Mouse (Mus musculus) gastrocnemius, postnatal 14 days (tissue): Measurements from ENCODE around the gene Olfr821. TPM values are rescaled to one million over a fixed set of nuclear protein-coding genes. Genes with fewer than 3 reads are reported as not detected.
"Not testable (repeated sequence)": the region's sequence is repeated elsewhere in the genome, so short reads cannot be mapped to it uniquely, and the experiment has no call there.

Experiments
- DNase-seq: peaks from one replicate; pipeline ENCODE4 v3.0.0; 2021; ENCODE audit warnings: mixed read lengths
- intact Hi-C: fragments of 180-260 bp; cut with DNase I; formaldehyde crosslinking; loops from one replicate; pipeline ENCODE4 v1.15.1; 2025; ENCODE audit warnings: low total_unique reads
- long read RNA-seq, 2 experiments: library from polyadenylated mRNA; stranded (forward); transcript quantifications; one replicate each; pipeline ENCODE4 v2.0.0; 2021
- total RNA-seq, 2 experiments: library from RNA; stranded (reverse); gene quantifications; 2 replicates each; pipeline ENCODE4 v1.2.3; 2021

The Olfr821 gene
- total RNA-seq: not detected
- long read RNA-seq, experiment 1: 0 reads
- long read RNA-seq, experiment 2: 0 reads

DNA sequence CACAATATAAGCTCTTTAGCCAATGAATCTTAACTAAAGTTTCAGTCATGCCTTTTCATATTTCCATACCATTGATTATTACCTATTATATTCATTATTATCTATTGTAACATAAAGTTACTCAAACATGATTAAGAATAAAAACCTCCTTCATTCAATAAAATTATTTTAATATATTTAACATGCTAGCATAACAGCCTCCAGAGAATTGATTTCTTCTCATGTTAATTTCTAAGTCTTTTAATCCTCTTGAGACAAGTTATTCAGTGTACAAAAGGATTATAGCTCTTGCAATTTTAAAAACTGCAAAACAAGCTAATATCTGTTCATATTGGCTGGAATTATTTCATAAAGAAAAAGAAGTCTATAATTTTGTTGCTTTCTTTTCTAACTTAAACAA lies at the start of gene Olfr821:
Gene Olfr821, plus strand, starts transcription at position 301 of the 400 bp plus-strand sequence.
- intact Hi-C loops: no loop called here
- no peak for DNase-seq

DNA sequence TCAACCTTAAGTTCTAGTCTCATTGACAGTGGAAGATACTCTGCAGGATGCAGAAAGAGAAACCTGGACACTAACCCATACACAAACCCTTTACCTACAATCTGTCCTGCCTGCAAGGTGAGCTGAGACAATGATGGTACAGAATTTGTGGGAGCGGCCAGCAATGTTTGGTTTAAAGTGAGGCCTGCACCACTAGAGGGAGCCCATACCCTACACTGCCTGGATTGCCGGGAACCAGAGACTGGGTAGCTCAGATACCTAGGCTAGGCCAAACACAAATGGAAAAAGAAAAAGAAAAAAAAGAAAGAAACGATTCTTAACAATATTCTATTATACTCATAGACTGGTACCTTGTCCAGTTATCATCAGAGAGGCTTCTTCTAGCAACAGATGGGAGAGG lies 48.3 kb upstream of the Olfr821 start:
- intact Hi-C loops: not testable (repeated sequence)

DNA sequence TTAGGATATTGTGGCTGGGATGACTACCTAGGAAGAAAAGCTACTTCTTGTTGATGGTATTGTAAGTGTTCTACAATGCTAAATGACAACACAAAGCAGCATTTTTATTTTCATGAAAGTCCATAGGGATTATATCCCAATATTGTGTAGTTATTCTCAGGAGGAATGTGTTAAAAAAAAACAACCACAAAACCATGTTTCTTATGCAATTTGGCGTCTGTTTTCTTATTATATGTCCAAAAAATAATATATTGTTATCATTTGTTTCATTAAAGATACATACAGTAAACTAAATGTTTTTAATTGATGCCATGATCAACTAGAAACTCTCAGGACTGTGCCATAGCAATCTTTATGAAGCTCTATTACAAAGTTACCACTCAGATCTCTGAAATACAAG lies 45.2 kb upstream of the Olfr821 start, which contains the start of gene Gm10310:
Gene Gm10310, minus strand, starts transcription at position 101 of the 400 bp plus-strand sequence.
- intact Hi-C loops, DNase-seq: not testable (repeated sequence)

More for the DNA sequence above, 48.3 kb upstream of the Olfr821 start:
- not testable (repeated sequence) for DNase-seq

DNA sequence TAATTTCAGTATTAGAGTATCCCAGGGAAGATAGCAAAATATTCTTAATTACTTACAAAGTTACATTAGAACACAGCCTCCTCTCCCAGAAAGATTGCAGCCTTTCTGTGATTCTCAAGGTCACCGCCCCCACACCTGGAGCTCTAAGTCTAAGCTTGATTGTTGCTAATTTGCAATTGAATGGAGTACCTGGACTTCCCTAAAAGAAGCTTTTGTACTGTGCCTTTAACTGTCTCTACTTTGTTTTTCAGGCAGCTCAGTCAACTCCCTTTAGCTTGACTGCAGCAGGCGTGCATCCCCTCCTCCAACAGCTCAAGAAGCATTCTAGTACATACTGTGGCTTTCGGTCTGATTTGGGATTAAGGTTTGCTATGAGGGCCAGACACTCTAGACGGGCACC lies 26.0 kb upstream of the Olfr821 start:
- DNase-seq, intact Hi-C loops: not testable (repeated sequence)

DNA sequence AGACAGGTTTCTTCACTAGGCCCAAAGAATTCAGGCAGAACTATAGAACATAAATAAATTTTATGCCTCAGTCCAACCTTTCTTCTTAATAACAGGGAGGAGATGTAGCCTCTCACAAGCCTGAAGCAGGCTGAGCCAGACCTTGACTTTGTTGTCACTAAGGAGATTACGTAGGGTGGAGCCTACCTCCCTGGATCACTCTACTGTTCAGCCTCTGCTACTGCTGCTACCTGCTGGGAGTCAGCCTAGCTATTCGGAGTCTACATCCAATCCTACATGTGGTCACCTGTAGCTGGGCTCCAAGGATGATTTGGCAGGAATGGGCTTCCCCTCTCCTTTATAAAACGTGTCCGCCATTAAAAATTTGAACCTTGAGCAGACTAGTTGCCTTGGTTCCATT lies 24.8 kb upstream of the Olfr821 start:
- intact Hi-C loops, DNase-seq: not testable (repeated sequence)

DNA sequence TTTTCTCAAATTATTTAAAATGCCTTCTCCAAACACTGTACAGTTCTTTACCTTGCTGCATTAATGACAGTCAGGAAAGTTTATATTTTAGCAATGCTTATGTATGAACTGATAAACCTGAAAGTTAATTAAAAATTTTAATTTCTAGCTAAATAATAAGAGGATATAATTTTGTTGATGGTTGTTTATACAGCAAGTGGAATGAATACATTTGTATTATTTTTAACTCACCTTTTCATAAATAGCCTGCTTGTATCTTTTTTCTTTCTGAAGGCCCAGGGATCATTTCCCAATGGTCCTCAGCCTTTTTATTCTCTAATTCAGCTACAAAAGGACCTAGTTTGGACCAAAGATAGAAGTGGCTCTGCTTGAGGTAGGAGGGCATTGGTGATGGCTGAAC lies 17.8 kb upstream of the Olfr821 start, which contains the start of gene Olfr820:
Gene Olfr820, plus strand, starts transcription at position 301 of the 400 bp plus-strand sequence.
- intact Hi-C loops: no loop called here
- no peak for DNase-seq

DNA sequence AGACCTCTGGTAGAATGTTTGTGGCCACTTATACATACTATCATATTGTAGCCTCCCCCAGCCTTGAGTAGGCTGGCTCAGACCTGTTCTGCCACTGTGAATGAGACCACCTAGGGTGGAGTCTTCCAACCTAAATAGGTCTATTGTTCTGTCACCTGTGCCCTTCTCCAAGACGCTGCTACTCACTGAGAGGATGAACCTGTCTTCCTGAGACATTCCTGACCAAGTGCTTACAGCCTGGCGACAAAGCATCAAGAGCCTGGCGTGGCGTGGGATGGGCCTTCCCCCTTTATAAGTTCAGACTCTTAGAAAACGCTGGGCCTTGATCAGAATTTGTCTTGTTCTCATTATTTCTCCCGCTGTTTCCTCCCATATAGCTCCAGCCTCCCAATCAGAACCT lies 6.9 kb downstream of the Olfr821 start:
- intact Hi-C loops: no loop called here
- DNase-seq: no peak

DNA sequence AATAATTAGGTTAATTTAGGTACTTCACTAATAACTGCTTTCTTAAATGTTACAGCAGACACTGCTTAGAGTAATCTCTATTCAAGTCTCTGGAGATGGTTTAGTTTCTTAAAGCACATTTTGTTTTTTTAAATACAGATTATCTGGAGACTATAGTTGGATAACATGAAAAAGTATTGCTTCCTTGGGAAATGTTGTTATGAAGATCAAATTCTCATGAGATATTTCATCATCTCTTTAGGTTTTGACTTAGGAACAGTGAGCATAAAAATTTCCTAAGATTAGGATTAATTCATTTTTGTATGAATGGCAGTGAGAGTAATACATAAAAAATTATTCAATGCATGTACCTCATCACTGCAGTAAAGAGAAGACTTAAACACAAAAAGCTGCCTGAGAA lies 40.8 kb downstream of the Olfr821 start, which contains the start of gene Olfr822:
Gene Olfr822, plus strand, starts transcription at position 301 of the 400 bp plus-strand sequence.
- intact Hi-C loops: no loop called here
- no peak for DNase-seq

Other genes with a start within 250 kb of the Olfr821 start
- gene Olfr810, start 235.4 kb upstream of the Olfr821 start, total RNA-seq: not detected
- gene Olfr811, start 226.0 kb upstream of the Olfr821 start, total RNA-seq: not detected
- not detected for gene Olfr812, start 184.3 kb upstream of the Olfr821 start, total RNA-seq
- gene Olfr813, start 175.0 kb upstream of the Olfr821 start, total RNA-seq: not detected
- not detected for gene Olfr814, start 150.5 kb upstream of the Olfr821 start, total RNA-seq
- not detected for gene Olfr815, start 124.5 kb upstream of the Olfr821 start, total RNA-seq
- not detected for gene Olfr816, start 114.8 kb upstream of the Olfr821 start, total RNA-seq
- gene Olfr818, start 81.2 kb upstream of the Olfr821 start, total RNA-seq: not detected
- gene Olfr819, start 63.1 kb upstream of the Olfr821 start, total RNA-seq: not detected
- not detected for gene Olfr247, start 54.2 kb upstream of the Olfr821 start, total RNA-seq
- not detected for gene Gm10310, start 45.3 kb upstream of the Olfr821 start, total RNA-seq
- gene Olfr820, start 17.7 kb upstream of the Olfr821 start, total RNA-seq: not detected
- not detected for gene Olfr822, start 40.9 kb downstream of the Olfr821 start, total RNA-seq
- not detected for gene Olfr823, start 85.0 kb downstream of the Olfr821 start, total RNA-seq
- gene Olfr824, start 99.7 kb downstream of the Olfr821 start, total RNA-seq: not detected
- gene Olfr825, start 136.4 kb downstream of the Olfr821 start, total RNA-seq: not detected
- not detected for gene Olfr826, start 153.8 kb downstream of the Olfr821 start, total RNA-seq
- gene Olfr827, start 184.1 kb downstream of the Olfr821 start, total RNA-seq: not detected
- gene Neurod4, start 249.9 kb downstream of the Olfr821 start, total RNA-seq: not detected